Mouse (Mus musculus) midbrain, embryonic 12.5 days (tissue): ENCODE data around the gene Cd180. TPM values are rescaled to one million over a fixed set of nuclear protein-coding genes. Genes with fewer than 3 reads are reported as not detected.

ENCODE experiments used
- ATAC-seq: fragments of 200-750 bp; cut with Nextera tagmentation; 2 replicates; pipeline ENCODE4 v1.8.0; 2017; ENCODE audit warnings: low read depth, moderate TSS enrichment, moderate library complexity; ENCODE audit not compliant: low FRiP score
- H3K27ac ChIP-seq: fragments of 300-500 bp; sonication (generic); replicated peaks from 2 replicates; pipeline ENCODE4 v1.5.1; 2016; ENCODE audit warnings: mild to moderate bottlenecking
- H3K27me3 ChIP-seq: fragments of 300-500 bp; sonication (generic); 2 replicates; pipeline ENCODE4 v1.6.1; 2016; ENCODE audit warnings: mild to moderate bottlenecking
- H3K36me3 ChIP-seq: fragments of 300-500 bp; sonication (generic); 2 replicates; pipeline ENCODE4 v1.6.1; 2016
- H3K4me1 ChIP-seq: fragments of 300-500 bp; sonication (generic); 2 replicates; pipeline ENCODE4 v1.6.1; 2016
- H3K4me2 ChIP-seq: fragments of 300-500 bp; sonication (generic); replicated peaks from 2 replicates; pipeline ENCODE4 v1.6.1; 2016; ENCODE audit warnings: mild to moderate bottlenecking, moderate library complexity
- H3K4me3 ChIP-seq: fragments of 300-500 bp; sonication (generic); 2 replicates; pipeline ENCODE4 v1.5.1; 2016; ENCODE audit warnings: mild to moderate bottlenecking
- H3K9ac ChIP-seq: fragments of 300-500 bp; sonication (generic); replicated peaks from 2 replicates; pipeline ENCODE4 v1.6.1; 2016; ENCODE audit warnings: mild to moderate bottlenecking, moderate library complexity
- H3K9me3 ChIP-seq: fragments of 300-500 bp; sonication (generic); 2 replicates; pipeline ENCODE4 v1.6.1; 2016; ENCODE audit warnings: mild to moderate bottlenecking
- WGBS: fragments of 180-500 bp; shearing (Covaris S2); methylation state at CpG from one replicate; pipeline ENCODE4 v1.1.7; 2016; 5-methylcytosine and 5-hydroxymethylcytosine counted together
- polyA plus RNA-seq: library from polyadenylated mRNA; unstranded; fragments of >200 nt; fragmentation: Nextera tagmentation; extraction: Ambion mirVana; gene quantifications from 2 replicates; pipeline ENCODE4 v1.2.1, GENCODE M21; 2016

Cd180 gene
- polyA plus RNA-seq, 1 experiment from 2014 or later, result 0.51 TPM

DNA sequence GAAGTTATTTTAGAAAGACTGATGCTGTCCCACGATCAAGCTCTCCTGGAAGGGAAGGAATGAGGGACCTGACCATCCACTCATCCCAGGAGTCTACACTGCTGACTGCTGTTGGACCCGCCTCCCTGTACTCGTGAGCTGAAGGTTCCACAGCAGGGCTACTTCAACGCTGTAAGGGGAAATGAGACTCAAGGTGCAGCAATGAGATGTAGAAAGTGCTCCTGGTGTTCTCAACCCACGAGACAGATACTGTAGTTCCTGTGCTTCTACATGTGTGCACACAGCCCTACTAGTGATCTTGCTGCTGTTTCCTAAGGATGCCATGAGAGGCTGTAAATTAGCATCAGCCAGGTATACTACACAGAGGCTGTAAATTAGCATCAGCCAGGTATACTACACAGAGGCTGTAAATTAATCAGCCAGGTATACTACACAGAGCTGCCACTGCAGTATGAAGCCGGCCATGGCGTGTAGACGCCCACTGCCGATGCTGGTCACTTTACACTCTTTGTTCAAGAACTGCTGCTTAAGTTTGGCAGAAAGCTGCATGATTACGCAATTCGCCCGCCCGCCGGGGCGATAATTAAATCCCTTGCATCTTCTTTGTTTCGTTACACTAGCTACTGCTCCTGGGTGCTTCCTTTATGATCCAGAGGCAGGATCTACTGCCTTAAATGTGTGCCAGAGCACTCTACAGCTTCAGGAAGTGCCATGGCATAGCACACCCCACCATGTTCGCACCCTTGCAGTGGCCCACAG, 53.6 kb downstream of the Cd180 start:
- Histone ChIP-seq H3K4me1 (no peaks in the 10 kb centered on the region), H3K27ac (no peak overlapping the region), H3K9ac (no peak overlapping the region), H3K9me3 (no peaks in the 10 kb centered on the region), H3K27me3 (no peaks in the 10 kb centered on the region), H3K4me3 (no peak overlapping the region), H3K36me3 (peaks cover 31% of the 10 kb centered on the region), H3K4me2 (no peak overlapping the region)
- WGBS, result 89% methylated on average over 17 of the region's 17 CpGs
- ATAC-seq, result no peak

DNA sequence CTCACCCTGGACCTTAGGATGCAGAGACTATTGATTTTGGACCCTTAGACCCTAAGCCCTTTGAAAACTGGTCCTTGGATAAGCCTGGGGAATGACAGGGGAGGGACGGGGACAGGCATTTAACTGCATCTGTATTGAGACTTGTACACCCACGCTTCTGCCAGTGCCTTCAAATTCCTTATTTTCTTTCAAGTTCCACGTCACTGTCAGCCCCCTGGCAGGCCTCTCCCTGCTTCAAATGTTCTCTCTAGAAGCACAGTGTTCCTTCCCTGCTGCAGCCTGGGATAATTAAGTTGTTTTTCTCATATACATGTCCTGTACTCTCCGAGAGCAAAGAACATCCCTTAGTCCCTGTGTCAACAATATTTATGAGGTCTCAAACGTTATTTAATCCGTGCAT, 55.8 kb downstream of the Cd180 start:
- Histone ChIP-seq H3K9ac (no peak overlapping the region), H3K4me2 (no peak overlapping the region), H3K36me3 (peaks cover 38% of the 10 kb centered on the region), H3K27ac (no peak overlapping the region), H3K4me1 (0 out of 2 replicates have a peak, but pooled peaks cover 3% of the 10 kb centered on the region), H3K9me3 (no peaks in the 10 kb centered on the region), H3K4me3 (no peak overlapping the region), H3K27me3 (no peaks in the 10 kb centered on the region)
- 66% methylated on average over 6 of the region's 6 CpGs for WGBS
- ATAC-seq, result no peak

DNA sequence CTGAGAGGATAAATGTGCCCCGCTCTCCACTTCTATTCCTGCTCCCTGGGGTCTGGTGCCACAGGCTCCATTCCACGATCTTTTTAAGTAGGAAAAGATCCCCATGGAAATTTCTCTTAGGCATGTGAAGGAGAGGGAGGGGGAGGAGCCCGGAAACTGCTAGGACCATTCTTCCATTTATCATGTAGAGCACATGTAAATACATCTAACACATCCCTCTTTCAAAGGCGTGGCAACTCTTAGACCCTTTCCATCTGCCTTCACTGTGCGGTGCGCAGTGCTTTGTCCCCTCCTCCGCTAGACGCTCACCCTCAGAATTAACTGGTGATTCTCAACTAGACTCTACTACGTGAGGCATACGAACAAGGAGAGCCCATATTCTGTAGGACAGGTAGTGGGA, 56.5 kb downstream of the Cd180 start:
- 0 out of 2 replicates have a peak, but pooled peaks cover 3% of the 10 kb centered on the region for H3K4me1 ChIP-seq
- no peaks in the 10 kb centered on the region for H3K27me3 ChIP-seq
- no peaks in the 10 kb centered on the region for H3K9me3 ChIP-seq
- no peak overlapping the region for H3K27ac ChIP-seq
- H3K4me2 ChIP-seq, result no peak overlapping the region
- 85% methylated on average over 10 of the region's 10 CpGs for WGBS
- peaks cover 44% of the 10 kb centered on the region for H3K36me3 ChIP-seq
- ATAC-seq, result no peak
- no peak overlapping the region for H3K9ac ChIP-seq
- H3K4me3 ChIP-seq, result no peak overlapping the region

DNA sequence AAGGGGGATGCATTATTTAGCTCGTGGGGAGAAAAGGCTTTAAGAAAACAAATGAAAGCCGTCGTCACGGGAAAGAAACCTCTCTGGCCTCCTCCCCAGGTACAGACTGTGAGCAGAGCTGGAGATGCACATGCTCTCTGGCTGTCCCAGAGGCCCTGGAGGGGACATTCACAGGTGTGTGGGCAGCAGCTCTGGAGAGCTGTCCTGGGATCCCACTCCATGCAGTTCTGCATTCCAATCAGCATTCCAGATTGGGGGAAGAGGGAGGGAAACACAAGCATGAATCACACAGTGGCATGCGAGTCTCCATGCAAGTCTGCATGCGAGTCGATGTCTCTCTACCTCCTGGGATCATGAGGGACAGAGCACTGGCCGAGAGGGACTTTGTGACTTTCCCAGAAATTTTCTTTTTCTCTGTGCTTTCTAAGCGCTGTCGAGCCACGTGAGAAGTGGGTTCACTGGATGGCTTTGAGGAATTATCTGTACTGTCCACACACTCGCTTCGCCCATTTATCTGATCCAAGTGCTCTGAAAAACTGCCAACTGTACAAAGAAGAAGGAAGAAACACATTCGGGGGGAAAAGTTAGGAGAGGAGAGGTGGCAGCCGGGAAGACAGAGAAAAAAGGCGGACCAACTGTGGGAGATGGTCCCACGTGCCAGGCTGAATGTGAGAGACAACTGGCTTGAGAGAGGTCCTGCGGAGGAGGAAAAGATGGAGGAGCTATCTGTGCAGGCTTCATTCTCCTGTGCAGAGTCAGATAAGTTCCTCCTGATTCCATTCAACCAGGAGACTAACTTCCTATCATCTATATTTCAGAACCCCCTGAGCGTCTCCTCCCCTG, 60.6 kb downstream of the Cd180 start:
- Histone ChIP-seq H3K9ac (no peak overlapping the region), H3K9me3 (no peaks in the 10 kb centered on the region), H3K36me3 (peaks cover 50% of the 10 kb centered on the region), H3K4me1 (0 out of 2 replicates have a peak, but pooled peaks cover 3% of the 10 kb centered on the region), H3K27ac (no peak overlapping the region), H3K4me3 (no peak overlapping the region), H3K4me2 (no peak overlapping the region), H3K27me3 (no peaks in the 10 kb centered on the region)
- 87% methylated on average over 19 of the region's 19 CpGs for WGBS
- no peak for ATAC-seq

DNA sequence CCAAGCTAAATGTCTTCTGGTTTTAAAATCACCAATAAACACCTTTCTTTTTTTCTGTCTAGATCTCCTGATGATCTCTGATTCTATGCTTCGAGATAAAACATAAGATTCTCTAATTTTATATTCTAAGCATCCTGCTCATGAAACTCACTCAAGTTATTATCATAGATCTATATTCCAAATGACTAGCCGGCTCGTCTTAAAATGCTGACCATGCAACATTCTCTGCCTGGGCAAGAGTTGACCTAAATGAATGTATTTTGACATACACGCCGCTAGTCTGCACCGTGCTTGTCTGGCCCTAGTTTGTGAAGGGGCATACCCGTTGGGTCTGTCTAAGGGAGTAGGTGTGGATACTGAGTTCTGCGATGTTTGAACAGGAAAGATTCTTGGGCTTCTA, 61.8 kb downstream of the Cd180 start:
- H3K36me3 ChIP-seq, result peaks cover 48% of the 10 kb centered on the region
- no peak overlapping the region for H3K4me3 ChIP-seq
- H3K27me3 ChIP-seq, result no peaks in the 10 kb centered on the region
- H3K4me1 ChIP-seq, result 0 out of 2 replicates have a peak, but pooled peaks cover 3% of the 10 kb centered on the region
- H3K9ac ChIP-seq, result no peak overlapping the region
- H3K9me3 ChIP-seq, result no peaks in the 10 kb centered on the region
- ATAC-seq, result no peak
- H3K27ac ChIP-seq, result no peak overlapping the region
- no peak overlapping the region for H3K4me2 ChIP-seq
- 92% methylated on average over 8 of the region's 8 CpGs for WGBS

DNA sequence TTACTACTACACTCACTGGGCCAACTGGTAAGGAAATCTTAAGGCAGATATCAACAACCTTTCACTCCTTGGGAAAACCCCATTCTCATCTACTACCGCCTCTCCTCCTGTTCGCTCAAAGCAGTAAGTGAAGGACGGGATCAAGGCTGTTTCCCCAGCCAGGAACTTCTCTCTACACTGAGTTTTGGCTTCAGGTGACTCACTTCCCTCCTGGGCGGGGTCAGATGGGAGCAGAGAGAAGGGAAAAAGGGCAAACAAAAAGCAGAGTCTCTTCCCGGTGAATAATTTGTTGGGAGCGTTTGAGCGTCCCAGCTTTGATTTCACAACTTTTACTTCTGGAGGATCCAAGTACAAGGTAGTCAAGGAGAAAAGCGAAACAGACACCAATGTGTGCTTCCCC, 62.7 kb downstream of the Cd180 start:
- WGBS, result 98% methylated on average over 8 of the region's 8 CpGs
- no peak overlapping the region for H3K27ac ChIP-seq
- no peak for ATAC-seq
- peaks cover 46% of the 10 kb centered on the region for H3K36me3 ChIP-seq
- H3K4me1 ChIP-seq, result 0 out of 2 replicates have a peak, but pooled peaks cover 3% of the 10 kb centered on the region
- no peak overlapping the region for H3K9ac ChIP-seq
- no peak overlapping the region for H3K4me2 ChIP-seq
- no peaks in the 10 kb centered on the region for H3K27me3 ChIP-seq
- no peaks in the 10 kb centered on the region for H3K9me3 ChIP-seq
- H3K4me3 ChIP-seq, result no peak overlapping the region

DNA sequence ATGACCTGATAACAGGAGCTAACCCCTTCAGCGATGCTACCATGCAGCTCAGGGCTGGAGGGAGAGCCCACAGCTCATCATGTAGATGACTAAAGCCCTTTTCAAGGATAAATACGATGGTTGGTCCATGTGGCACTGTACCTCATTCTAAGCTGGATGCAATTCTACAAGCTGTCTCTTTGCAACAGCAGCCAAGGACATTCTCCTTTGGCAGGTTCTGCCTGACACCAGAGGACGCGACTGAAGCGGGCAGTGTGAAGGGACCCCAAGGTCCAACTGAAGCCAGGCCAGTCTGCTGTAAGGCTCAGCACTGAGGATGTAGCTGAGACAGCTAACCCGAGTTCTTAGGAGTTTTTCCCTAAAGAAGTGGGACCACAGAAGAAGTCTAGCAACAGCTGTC, 64.7 kb downstream of the Cd180 start:
- Histone ChIP-seq H3K27ac (no peak overlapping the region), H3K9ac (no peak overlapping the region), H3K27me3 (no peaks in the 10 kb centered on the region), H3K4me1 (0 out of 2 replicates have a peak, but pooled peaks cover 3% of the 10 kb centered on the region), H3K4me2 (no peak overlapping the region), H3K4me3 (no peak overlapping the region), H3K9me3 (no peaks in the 10 kb centered on the region), H3K36me3 (peaks cover 43% of the 10 kb centered on the region)
- ATAC-seq, result no peak
- WGBS, result 95% methylated on average over 6 of the region's 6 CpGs

DNA sequence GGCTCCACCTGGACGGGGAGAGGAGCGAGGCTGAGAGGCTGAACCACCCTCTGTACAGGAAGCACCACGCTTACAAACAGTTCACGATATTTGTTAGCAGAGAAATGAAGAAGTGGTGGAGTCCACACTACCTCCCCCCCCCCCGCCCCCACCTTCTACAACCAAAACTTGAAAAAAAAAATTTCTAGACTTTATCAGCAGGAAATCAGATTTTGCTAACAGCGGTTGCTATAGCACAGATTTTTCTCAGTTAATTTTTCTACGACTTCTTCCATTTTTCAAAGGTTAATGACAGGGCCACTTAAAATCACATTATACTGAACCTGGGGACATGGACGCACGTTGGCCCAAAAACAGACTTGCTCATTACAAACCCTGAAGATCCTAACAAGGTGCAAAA, 68.1 kb downstream of the Cd180 start:
- no peak overlapping the region for H3K4me2 ChIP-seq
- no peaks in the 10 kb centered on the region for H3K9me3 ChIP-seq
- peaks cover 30% of the 10 kb centered on the region for H3K36me3 ChIP-seq
- peaks cover 5% of the 10 kb centered on the region; the same call in 1 of the 2 replicates for H3K4me1 ChIP-seq
- no peak for ATAC-seq
- WGBS, result 90% methylated on average over 9 of the region's 9 CpGs
- H3K4me3 ChIP-seq, result no peak overlapping the region
- no peaks in the 10 kb centered on the region for H3K27me3 ChIP-seq
- H3K27ac ChIP-seq, result no peak overlapping the region
- no peak overlapping the region for H3K9ac ChIP-seq

DNA sequence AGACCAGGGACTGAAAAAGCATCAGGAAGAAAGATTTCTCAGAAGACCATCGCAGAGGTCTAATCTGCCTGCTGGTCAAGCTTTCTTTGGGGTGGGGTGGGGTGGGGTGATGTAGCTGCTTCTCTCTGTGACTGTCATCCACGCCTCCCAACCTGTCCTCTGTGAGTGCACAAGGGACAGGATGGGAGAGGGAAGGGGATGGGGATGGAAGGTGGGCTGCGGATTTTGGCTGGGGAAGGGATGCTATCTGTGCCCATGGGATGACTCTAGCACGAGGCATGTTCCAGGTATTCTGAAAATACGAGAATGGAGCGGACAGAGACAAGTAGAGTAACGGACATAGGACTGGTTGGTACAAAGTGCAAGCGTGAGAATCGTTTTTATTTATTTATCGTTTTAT, 68.8 kb downstream of the Cd180 start:
- no peak overlapping the region for H3K4me2 ChIP-seq
- WGBS, result 86% methylated on average over 10 of the region's 10 CpGs
- ATAC-seq, result no peak

DNA sequence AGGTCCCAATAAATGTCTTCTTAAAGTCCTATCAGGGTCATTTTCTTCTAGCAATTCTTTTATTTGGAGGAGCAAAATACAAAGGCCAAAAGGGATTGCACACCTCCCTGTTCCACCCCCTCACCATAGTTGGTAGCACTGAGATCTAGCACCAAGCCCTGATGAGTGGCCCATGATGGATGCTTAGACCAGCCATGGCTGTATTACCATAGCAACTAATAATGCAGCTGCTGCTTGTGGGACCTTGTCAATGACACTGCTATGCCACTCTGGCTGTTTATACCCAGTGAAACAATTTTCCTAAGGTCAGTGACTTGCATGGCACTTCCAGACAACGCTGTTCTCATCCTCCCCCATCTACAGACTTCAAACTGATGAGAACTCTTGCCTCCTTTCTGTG, 70.9 kb downstream of the Cd180 start:
- peak; percentile 59; the same call in 1 of the 2 replicates for ATAC-seq
- H3K9me3 ChIP-seq, result no peaks in the 10 kb centered on the region
- H3K9ac ChIP-seq, result no peak overlapping the region
- H3K4me1 ChIP-seq, result peaks cover 12% of the 10 kb centered on the region
- H3K36me3 ChIP-seq, result peaks cover 11% of the 10 kb centered on the region
- no peak overlapping the region for H3K4me2 ChIP-seq
- H3K27ac ChIP-seq, result no peak overlapping the region
- 84% methylated on average over 1 of the region's 1 CpGs for WGBS
- H3K27me3 ChIP-seq, result no peaks in the 10 kb centered on the region
- no peak overlapping the region for H3K4me3 ChIP-seq

More for the DNA sequence above, 68.8 kb downstream of the Cd180 start:
- Histone ChIP-seq H3K4me3 (no peak overlapping the region), H3K9ac (no peak overlapping the region), H3K4me1 (peaks cover 5% of the 10 kb centered on the region; the same call in 1 of the 2 replicates), H3K27me3 (no peaks in the 10 kb centered on the region), H3K27ac (no peak overlapping the region), H3K36me3 (peaks cover 30% of the 10 kb centered on the region), H3K9me3 (no peaks in the 10 kb centered on the region)

DNA sequence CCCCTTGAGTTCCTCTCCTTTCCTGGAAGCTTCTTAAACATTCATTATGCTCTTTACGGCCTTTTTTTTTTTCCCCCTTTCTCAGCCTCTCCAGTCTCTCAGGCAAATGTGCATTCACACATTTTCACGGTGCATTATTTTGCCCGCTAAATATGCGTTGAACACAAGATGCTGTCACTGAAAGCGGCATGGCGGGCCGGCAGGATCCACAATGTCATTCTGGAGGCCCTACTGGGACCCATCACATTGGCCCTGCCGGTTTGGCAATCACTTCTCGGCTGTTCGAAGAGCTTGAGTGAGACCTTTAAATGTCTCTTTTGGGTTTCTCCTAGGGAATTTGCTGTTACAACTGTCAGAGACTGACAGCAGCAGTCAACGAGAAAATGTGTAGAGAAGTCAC, 71.9 kb downstream of the Cd180 start:
- H3K4me1 ChIP-seq, result peaks cover 12% of the 10 kb centered on the region
- peaks cover 9% of the 10 kb centered on the region for H3K36me3 ChIP-seq
- H3K9ac ChIP-seq, result no peak overlapping the region
- no peak overlapping the region for H3K27ac ChIP-seq
- no peak overlapping the region for H3K4me3 ChIP-seq
- H3K9me3 ChIP-seq, result no peaks in the 10 kb centered on the region
- peak; percentile 61; the same call in 1 of the 2 replicates for ATAC-seq
- H3K27me3 ChIP-seq, result no peaks in the 10 kb centered on the region
- WGBS, result 71% methylated on average over 11 of the region's 11 CpGs
- no peak overlapping the region for H3K4me2 ChIP-seq

DNA sequence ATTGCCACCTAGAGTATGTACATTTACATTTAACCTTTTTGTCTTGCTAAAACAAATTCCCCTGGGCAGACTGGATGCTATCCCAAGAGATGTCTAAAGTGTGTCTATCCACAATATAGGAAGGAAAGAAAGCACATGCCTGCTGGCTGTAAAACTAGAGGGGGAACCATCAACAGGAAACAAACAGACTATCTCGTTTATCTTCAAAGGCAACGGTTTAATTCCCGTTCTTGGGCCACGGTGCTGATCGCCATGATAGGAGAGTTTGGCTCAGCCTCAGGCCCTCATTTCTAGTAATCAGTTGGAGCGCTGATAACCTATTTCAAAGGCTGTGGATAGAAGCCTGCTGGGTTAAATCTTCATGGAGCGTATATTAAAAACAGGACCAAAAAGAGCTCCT, 73.8 kb downstream of the Cd180 start:
- Histone ChIP-seq H3K9ac (no peak overlapping the region), H3K27me3 (no peaks in the 10 kb centered on the region), H3K9me3 (no peaks in the 10 kb centered on the region), H3K36me3 (0 out of 2 replicates have a peak, but pooled peaks cover 4% of the 10 kb centered on the region), H3K4me1 (peaks cover 12% of the 10 kb centered on the region), H3K4me2 (no peak overlapping the region), H3K27ac (no peak overlapping the region), H3K4me3 (no peak overlapping the region)
- WGBS, result 89% methylated on average over 7 of the region's 7 CpGs
- ATAC-seq, result no peak
